Mouse (Mus musculus): ENCODE measurements around the gene Xpr1. TPM values are rescaled to one million over a fixed set of nuclear protein-coding genes. Genes with fewer than 3 reads are reported as not detected.

The Xpr1 gene
- polyA plus RNA-seq, 1 experiment from 2014 or later, result 71.2 TPM

DNA sequence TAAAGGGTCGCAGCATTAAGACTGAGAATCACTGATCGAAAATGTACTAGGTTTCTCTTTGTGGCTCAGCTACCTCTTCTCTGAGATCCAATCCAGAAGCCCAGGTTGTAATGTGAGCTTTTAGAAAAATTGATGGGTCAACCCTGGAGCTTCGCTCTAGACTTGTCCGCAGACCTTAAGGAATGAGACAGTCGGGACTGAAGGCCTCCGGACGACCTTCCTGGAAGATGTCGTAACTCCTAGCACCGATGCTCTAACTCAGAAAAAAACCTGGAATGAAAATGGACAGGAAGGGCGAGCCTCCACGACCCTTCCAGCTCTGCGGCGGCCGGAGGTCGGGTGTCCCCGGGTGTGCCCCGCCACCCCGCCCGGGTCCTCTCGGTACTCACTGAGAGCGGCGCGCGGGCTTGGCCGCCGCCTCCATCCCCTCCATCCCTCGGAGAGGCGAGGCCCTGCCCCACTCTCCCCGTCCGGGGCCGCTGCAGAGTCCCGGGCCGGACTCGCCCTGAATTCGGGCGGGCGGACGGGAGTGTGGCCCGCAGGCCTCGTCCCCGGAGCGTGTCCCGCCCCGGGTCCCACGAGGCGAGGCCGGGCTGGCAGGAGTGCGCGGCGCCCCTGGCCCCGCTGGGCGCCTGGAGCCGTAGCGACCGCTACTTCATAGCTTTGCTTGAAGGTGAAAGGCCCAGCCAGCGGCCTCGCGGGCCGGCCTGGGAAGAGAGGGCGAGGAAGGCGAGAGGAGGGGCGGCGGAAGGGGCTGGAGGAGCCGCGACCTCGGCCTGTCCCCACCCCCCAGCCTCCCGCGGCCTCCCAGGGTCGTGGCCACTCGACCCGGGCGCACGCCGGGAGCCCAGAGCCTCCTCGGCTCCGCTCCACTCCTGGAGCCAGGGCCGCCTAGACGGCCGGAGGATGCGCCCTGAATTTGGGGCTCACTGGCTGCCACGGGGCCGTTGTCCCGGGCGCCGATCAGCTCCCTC is 173.1 kb downstream of the Xpr1 start, which contains the start of gene BC034090:
Gene BC034090 (minus strand): TSS at position 648 of the 974 bp plus-strand sequence.
- Histone ChIP-seq H3K4me2 (replicated peaks) (peak within 1 kb of the TSS; percentile 95), H3K36me3 (no peaks in the 10 kb centered on the region), H3K4me3 (peak within 1 kb of the TSS; percentile 52), H3K9me3 (no peaks in the 10 kb centered on the region), H3K4me1 (peaks cover 22% of the 10 kb centered on the region), H3K27ac (replicated peaks) (peak within 1 kb of the TSS; percentile 35), H3K9ac (replicated peaks) (peak within 1 kb of the TSS; percentile 62), H3K27me3 (0 out of 2 replicates have a peak, but pooled peaks cover 2% of the 10 kb centered on the region)
- WGBS, result 2% methylated on average over 85 of the region's 85 CpGs
- ATAC-seq (replicated peaks), result peak; percentile 69

DNA sequence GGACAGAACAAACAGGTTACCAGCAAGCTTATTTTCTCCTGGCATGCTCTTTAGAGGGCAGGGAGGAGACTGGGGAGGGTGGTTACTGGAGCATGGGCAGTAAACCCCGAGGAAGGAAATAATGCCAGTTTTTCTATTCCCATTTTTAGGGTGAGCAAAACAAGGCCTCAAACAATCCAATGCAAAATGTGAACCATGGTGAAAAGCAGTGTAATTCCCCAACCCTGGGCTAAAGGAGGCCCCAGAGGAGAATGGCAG is 174.8 kb downstream of the Xpr1 start:
- H3K4me1 ChIP-seq, result peaks cover 26% of the 10 kb centered on the region
- no peak overlapping the region for H3K4me2 ChIP-seq (replicated peaks)
- 69% methylated on average over 1 of the region's 1 CpGs for WGBS
- H3K27ac ChIP-seq (replicated peaks), result no peak overlapping the region
- no peak overlapping the region for H3K9ac ChIP-seq (replicated peaks)
- H3K9me3 ChIP-seq, result no peaks in the 10 kb centered on the region
- H3K36me3 ChIP-seq, result no peaks in the 10 kb centered on the region
- no peak for ATAC-seq (replicated peaks)
- H3K27me3 ChIP-seq, result 0 out of 2 replicates have a peak, but pooled peaks cover 2% of the 10 kb centered on the region
- no peak overlapping the region for H3K4me3 ChIP-seq

DNA sequence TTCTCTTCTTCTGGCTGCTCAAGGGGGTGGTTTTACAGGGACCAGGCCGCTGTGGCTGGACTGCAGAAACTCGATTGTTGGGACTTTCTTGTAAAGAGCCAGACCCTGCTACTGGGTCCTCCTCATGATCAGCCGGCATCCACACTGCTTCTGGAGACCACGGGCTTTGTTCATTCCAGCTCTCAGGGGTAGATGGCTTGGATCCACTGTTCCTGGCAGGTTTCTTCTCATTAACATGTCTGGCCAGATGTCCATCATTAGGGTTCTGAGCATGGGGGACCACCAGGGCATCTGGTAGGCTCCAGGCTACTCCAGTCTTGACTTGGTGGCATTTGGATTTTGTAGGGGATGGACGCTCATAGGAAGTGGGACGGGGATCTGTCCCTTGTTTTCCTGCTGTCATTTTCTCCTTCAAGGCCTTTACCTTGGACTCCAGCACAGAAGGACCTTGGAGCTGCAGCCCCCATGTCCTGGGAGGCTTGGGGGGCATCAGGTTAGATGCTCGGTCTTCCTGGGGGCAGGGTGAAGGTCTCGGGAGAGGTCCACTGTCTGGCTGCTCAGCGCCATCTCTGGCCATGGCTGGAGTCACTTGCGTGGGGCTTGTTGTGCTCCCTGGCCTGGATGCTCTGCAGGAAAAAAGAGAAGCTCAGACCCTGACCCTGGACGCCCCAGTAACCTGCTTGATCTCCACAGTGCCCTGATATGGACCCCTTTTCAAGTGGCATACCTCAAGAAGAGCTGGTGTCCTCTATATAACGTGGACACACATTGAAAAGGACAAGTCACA is 175.3 kb downstream of the Xpr1 start:
- peaks cover 31% of the 10 kb centered on the region for H3K4me1 ChIP-seq
- WGBS, result 72% methylated on average over 12 of the region's 12 CpGs
- no peak overlapping the region for H3K4me2 ChIP-seq (replicated peaks)
- no peaks in the 10 kb centered on the region for H3K9me3 ChIP-seq
- no peak overlapping the region for H3K4me3 ChIP-seq
- 0 out of 2 replicates have a peak, but pooled peaks cover 2% of the 10 kb centered on the region for H3K27me3 ChIP-seq
- H3K27ac ChIP-seq (replicated peaks), result no peak overlapping the region
- no peaks in the 10 kb centered on the region for H3K36me3 ChIP-seq
- H3K9ac ChIP-seq (replicated peaks), result no peak overlapping the region
- ATAC-seq (replicated peaks), result no peak

DNA sequence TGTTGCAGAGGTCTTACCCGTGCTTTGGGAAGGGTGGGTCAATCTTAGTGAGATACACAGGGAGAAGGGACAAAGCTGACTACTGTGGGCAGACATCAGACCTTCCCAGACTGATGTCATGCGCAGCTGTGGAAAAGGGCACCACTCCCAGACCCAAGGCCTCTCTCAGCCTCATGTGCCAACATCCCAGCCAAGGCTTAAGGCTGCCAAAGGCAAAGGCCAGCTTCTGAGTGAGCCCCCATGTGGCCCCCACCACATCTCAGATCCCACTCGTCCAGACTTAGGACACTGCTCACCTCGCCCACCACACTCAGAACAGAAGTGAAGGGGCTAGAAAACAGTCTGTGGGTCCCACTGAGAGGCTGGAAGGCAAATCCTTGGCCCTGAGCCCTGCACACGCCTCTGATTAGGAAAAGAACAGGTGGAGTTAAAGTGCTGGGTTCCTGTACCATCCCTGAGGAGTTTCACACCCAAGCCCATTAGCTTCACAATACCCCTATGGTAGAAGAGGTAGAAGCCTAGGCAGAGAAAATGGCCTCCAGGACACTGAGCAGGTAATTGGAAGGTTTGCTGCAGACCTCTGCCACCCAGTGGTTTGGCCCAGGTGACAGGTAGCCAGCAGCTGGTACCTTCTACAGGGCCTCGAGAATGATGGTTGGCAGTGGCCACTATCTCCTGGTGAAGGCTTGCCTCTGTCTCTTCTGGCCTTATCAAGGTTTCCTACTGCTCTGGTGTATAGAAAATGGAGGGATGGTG is 177.1 kb downstream of the Xpr1 start:
- Histone ChIP-seq H3K4me2 (replicated peaks) (no peak overlapping the region), H3K36me3 (no peaks in the 10 kb centered on the region), H3K4me1 (peaks cover 47% of the 10 kb centered on the region), H3K9ac (replicated peaks) (no peak overlapping the region), H3K27ac (replicated peaks) (no peak overlapping the region), H3K9me3 (no peaks in the 10 kb centered on the region), H3K4me3 (no peak overlapping the region), H3K27me3 (0 out of 2 replicates have a peak, but pooled peaks cover 2% of the 10 kb centered on the region)
- no peak for ATAC-seq (replicated peaks)
- 75% methylated on average over 6 of the region's 6 CpGs for WGBS

DNA sequence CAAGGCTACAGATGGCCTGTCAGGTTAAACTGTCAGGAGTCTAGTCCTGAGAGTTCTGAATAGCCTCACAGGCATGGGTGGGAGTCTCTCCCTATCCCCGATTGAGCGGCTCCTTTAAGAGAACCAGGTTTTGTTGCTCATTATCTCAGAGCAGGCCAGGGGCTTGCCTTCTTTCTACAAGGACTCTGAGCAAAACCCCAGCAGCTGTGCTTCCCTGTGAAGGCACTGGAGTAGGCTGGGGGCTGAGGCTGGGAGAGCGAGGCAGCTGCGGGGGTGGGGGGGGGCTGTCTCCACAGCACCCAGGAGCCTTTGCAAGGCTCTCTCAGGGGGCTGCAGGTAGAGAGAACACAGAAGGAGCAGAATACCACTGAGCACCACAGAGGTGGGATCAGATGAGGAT is 178.0 kb downstream of the Xpr1 start:
- H3K9ac ChIP-seq (replicated peaks), result no peak overlapping the region
- WGBS, result 53% methylated on average over 4 of the region's 4 CpGs
- no peaks in the 10 kb centered on the region for H3K9me3 ChIP-seq

DNA sequence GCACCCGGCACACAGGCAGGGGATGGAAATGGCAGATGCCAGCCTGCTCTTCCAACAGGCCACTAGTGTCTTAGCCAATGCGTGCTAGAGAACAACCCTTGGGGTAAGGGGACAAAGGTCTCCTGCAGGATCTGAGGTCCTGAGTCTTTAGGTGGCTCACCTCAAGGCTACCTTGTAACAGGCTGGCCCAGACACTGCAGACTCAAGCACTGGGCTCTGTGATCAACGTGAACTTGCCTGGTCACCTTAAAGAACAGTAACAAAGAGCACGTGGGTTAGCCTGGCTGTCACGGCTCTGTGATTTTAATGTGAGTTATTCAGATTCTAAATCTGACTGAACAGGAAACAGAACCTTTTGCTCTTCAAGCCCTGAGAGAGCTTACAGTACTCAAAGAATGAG is 179.1 kb downstream of the Xpr1 start:
- Histone ChIP-seq H3K4me2 (replicated peaks) (no peak overlapping the region), H3K9me3 (no peaks in the 10 kb centered on the region), H3K27me3 (0 out of 2 replicates have a peak, but pooled peaks cover 2% of the 10 kb centered on the region), H3K4me1 (peaks cover 55% of the 10 kb centered on the region), H3K4me3 (no peak overlapping the region), H3K27ac (replicated peaks) (no peak overlapping the region), H3K9ac (replicated peaks) (no peak overlapping the region), H3K36me3 (no peaks in the 10 kb centered on the region)
- WGBS, result 92% methylated on average over 5 of the region's 5 CpGs
- ATAC-seq (replicated peaks), result no peak

More for the DNA sequence above, 178.0 kb downstream of the Xpr1 start:
- Histone ChIP-seq H3K4me3 (no peak overlapping the region), H3K27me3 (0 out of 2 replicates have a peak, but pooled peaks cover 2% of the 10 kb centered on the region), H3K27ac (replicated peaks) (no peak overlapping the region), H3K36me3 (no peaks in the 10 kb centered on the region), H3K4me2 (replicated peaks) (no peak overlapping the region), H3K4me1 (peaks cover 50% of the 10 kb centered on the region)
- no peak for ATAC-seq (replicated peaks)

DNA sequence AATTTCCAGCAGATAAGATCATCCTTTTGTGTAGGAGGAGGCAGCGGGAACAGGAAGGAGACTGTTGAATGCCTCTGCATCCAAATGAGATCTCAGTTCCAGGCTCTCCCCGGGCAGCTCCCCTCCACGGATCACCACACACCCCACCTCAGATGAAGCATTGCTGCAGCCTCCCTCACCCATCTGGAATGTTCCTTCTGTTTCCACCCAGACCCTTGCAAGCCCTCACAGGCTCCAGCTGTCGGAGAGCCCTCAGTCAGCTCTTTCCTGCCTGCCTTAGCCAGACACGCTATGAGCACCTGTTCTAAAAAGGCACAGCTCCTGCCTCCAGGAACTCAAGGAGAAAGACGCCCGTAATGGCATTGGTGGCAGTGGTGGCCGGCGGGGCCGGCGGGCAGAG is 179.8 kb downstream of the Xpr1 start:
- H3K27ac ChIP-seq (replicated peaks), result no peak overlapping the region

DNA sequence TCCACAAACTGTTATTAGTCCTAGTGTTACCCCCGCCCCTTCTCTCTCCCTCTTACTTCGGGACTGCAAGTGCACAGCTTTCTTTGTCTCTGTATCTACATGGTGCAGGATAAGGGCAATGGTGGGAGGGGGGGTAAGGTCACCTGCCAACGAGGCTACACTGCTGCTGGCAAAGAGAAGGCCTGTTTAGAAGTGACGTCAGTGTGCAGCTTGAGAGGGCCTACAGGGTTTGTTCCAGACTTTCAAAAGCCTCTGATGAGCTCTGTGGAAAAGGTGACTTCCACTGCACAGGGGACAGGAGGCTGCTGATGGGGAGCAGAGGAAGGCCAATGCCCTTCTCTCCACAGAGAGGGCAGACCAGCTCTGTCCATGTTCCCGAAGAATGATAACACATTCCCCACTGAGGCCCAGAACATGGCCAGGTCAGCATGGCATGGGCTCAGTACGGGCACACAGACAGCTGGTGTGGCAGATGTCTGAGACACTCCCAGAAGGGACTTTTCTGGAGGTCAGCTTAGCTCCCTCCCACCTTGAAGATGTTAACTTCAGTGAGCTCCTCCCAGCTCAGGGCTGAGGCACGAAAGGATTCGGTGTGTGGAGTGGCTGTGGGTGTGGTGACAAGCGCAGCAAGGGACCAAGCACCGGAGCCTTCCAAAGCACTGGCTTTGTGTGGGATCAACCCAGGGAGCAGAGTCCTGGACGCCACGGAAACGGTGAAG is 180.8 kb downstream of the Xpr1 start:
- Histone ChIP-seq H3K4me2 (replicated peaks) (no peak overlapping the region), H3K36me3 (no peaks in the 10 kb centered on the region), H3K27ac (replicated peaks) (peak overlapping the region; percentile 37; the same call in 1 of the 2 replicates), H3K4me1 (peaks cover 66% of the 10 kb centered on the region), H3K4me3 (no peak overlapping the region), H3K27me3 (no peaks in the 10 kb centered on the region), H3K9me3 (no peaks in the 10 kb centered on the region), H3K9ac (replicated peaks) (no peak overlapping the region)
- 37% methylated on average over 13 of the region's 13 CpGs for WGBS
- no peak for ATAC-seq (replicated peaks)

More for the DNA sequence above, 179.8 kb downstream of the Xpr1 start:
- peaks cover 62% of the 10 kb centered on the region for H3K4me1 ChIP-seq
- H3K9ac ChIP-seq (replicated peaks), result no peak overlapping the region
- no peak for ATAC-seq (replicated peaks)
- no peak overlapping the region for H3K4me2 ChIP-seq (replicated peaks)
- WGBS, result 73% methylated on average over 11 of the region's 11 CpGs
- H3K9me3 ChIP-seq, result no peaks in the 10 kb centered on the region
- no peaks in the 10 kb centered on the region for H3K27me3 ChIP-seq
- no peak overlapping the region for H3K4me3 ChIP-seq
- no peaks in the 10 kb centered on the region for H3K36me3 ChIP-seq

DNA sequence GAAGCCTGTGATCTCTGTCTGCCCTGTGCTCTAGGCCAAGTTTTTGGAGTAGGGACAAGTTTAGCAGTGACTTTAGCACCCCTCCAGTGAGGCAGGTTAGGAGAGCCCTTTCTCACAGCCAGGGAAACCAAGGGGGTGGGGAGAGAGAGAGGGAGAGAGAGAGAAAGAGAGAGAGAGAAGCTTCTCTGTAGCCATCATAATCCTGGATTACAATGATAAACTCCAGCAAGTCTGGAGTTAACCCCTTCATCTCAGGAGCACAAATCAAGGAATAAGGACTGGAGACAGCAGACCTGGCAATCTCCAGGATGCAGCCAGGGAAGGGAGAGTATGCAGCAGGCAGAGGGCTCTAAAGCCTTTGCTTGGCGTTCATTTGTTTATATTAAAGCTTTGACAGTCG is 181.6 kb downstream of the Xpr1 start:
- H3K27me3 ChIP-seq, result no peaks in the 10 kb centered on the region
- no peaks in the 10 kb centered on the region for H3K36me3 ChIP-seq
- H3K27ac ChIP-seq (replicated peaks), result peak overlapping the region; percentile 37
- no peak for ATAC-seq (replicated peaks)
- no peak overlapping the region for H3K9ac ChIP-seq (replicated peaks)
- WGBS, result 22% methylated on average over 2 of the region's 2 CpGs
- H3K4me2 ChIP-seq (replicated peaks), result no peak overlapping the region
- H3K9me3 ChIP-seq, result no peaks in the 10 kb centered on the region
- H3K4me3 ChIP-seq, result no peak overlapping the region
- H3K4me1 ChIP-seq, result peaks cover 68% of the 10 kb centered on the region

DNA sequence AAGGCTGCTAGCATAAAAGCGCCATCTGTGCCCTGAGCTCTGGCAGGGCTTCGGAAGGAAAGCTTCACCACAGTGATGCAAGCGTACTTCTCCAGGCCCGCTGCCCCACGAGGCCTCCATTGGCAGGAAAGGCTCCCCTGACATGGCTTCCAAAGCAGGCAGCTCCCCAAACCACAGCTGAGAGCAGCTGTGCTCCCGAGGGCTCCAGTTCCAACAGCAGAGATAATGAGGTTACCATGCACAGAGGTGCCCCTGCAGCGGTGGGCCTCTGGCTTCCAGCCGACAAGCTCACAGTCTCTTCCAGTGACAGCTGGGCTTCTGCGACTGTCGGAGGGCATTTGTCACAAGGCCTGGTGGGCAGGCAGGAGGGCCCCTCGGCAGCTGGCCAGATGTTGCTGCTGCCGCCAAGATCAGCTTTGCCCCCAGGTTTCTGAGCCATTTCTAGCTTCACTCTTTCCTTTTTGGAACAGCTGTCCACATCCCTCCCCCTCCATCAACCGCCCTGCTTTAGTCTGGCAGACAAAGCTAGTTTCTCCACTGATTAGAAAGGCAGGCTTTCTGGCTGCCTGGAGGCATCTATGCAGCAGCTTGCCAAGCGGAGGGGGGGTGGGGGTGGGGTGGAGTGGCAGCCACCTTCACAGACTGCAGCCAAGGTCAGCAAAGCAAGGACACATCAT is 183.1 kb downstream of the Xpr1 start:
- no peak overlapping the region for H3K4me2 ChIP-seq (replicated peaks)
- peak; percentile 69 for ATAC-seq (replicated peaks)
- no peak overlapping the region for H3K4me3 ChIP-seq
- no peaks in the 10 kb centered on the region for H3K9me3 ChIP-seq
- peak overlapping the region; percentile 92 for H3K27ac ChIP-seq (replicated peaks)
- H3K36me3 ChIP-seq, result no peaks in the 10 kb centered on the region
- peaks cover 72% of the 10 kb centered on the region for H3K4me1 ChIP-seq
- no peaks in the 10 kb centered on the region for H3K27me3 ChIP-seq
- peak overlapping the region; percentile 27; the same call in 1 of the 2 replicates for H3K9ac ChIP-seq (replicated peaks)
- WGBS, result 8% methylated on average over 14 of the region's 14 CpGs

DNA sequence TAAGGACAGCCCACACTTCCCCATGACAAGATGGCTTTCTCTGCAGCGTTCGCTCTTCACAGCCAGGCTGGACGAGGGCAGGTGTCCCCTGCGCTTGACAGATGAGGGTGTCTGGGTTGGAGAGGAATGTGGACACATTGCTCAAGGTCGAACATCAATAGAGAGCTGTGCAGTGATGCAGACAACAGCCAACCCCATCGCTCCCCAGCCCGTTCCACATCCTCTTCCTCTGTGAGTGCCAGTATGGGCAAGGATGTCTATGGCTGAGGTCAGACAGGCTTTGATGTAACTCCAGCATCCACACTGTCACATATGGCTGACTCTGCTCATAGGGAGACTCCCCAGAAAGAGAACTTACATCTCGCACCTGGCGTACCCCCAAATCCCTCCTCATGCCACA is 183.8 kb downstream of the Xpr1 start:
- Histone ChIP-seq H3K9ac (replicated peaks) (0 out of 2 replicates have a peak overlapping the region, but pooled peaks have one; percentile 27), H3K4me2 (replicated peaks) (no peak overlapping the region), H3K4me3 (no peak overlapping the region), H3K9me3 (no peaks in the 10 kb centered on the region), H3K36me3 (no peaks in the 10 kb centered on the region), H3K4me1 (peaks cover 74% of the 10 kb centered on the region), H3K27me3 (no peaks in the 10 kb centered on the region), H3K27ac (replicated peaks) (peak overlapping the region; percentile 92)
- no peak for ATAC-seq (replicated peaks)
- WGBS, result 78% methylated on average over 9 of the region's 9 CpGs
